Mouse (Mus musculus): ENCODE measurements around the gene Zfp36l2. TPM values are rescaled to one million over a fixed set of nuclear protein-coding genes. Genes with fewer than 3 reads are reported as not detected.
A peak's percentile ranks its signal among the peaks of the same experiment; 100 is the strongest.

Zfp36l2 gene
- polyA plus RNA-seq, 1 experiment from 2014 or later: 13.4 TPM

DNA sequence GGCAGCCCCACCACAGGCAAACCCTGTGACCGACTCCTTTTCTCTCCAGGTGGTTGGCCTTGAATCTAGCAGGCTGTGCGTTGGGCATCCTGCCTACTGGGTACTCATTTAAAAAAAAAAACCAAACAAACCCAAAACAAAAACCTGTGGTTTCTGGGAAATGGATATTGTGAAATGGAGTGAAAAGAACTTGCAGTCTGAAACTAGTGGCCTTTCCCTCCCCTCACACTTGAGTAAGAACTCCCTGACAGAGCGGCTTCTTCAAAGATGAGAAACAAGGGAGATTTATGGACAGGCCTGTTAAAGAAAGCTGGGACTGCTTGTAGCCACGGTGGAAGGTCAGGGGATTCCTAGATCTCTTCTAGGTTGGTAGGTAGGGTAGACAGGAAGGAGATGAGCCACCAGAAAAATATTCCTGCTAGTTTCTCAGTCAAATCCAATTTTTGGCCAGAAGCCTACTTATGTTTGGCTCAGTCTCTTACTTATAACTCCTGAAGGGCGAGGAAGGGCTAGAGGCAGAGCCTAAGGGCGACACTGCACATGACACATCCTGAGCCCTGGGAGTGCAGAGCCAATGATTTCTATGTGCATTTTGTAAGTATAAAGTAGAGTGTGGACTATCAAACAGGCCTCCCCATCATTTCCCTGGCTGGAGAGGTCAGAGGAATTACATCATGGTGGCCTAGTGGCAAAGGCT is 27.7 kb upstream of the Zfp36l2 start:
- no peak for DNase-seq (ENCODE audit: low spot score)
- WGBS: 68% methylated on average over 6 of the region's 6 CpGs
- peaks cover 37% of the 10 kb centered on the region for H3K36me3 ChIP-seq
- no peaks in the 10 kb centered on the region for H3K27me3 ChIP-seq (ENCODE audit: low read depth, poor library complexity, severe bottlenecking)
- H3K27ac ChIP-seq: no peak overlapping the region
- no peak overlapping the region for H3K4me3 ChIP-seq
- no peaks in the 10 kb centered on the region for H3K9me3 ChIP-seq (replicated peaks)
- peaks cover 4% of the 10 kb centered on the region; the same call in 1 of the 2 replicates for H3K4me1 ChIP-seq

GRCm38 (mm10) chr17:84213464-84213863 is 25.7 kb upstream of the Zfp36l2 start:
- peaks cover 19% of the 10 kb centered on the region for H3K36me3 ChIP-seq
- H3K27me3 ChIP-seq (ENCODE audit: low read depth, poor library complexity, severe bottlenecking): no peaks in the 10 kb centered on the region
- H3K4me3 ChIP-seq: no peak overlapping the region
- 83% methylated on average over 3 of the region's 3 CpGs for WGBS
- H3K9me3 ChIP-seq (replicated peaks): no peaks in the 10 kb centered on the region
- H3K27ac ChIP-seq: no peak overlapping the region
- no peak for DNase-seq (ENCODE audit: low spot score)
- peaks cover 4% of the 10 kb centered on the region; the same call in 1 of the 2 replicates for H3K4me1 ChIP-seq

DNA sequence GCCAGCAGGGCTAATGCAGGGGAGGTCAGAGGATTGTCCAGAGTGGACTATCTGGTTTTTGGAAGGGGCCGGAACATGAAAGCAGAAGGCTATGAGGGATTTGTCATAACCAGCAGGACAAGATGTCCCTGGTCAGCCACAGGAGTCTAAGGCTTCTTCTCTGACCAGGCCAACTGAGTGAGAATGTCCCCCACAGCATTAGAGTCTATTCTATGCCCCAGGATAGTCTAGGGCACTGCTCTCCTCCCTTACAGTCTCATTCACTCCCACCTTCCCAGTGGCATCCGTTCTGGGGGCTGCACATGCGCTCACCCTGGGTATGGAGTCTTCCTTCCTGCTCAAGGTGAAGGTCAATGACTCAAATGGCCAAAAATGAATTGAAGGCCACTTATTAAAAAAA is 19.9 kb upstream of the Zfp36l2 start:
- H3K9me3 ChIP-seq (replicated peaks): no peaks in the 10 kb centered on the region
- WGBS: 94% methylated on average over 3 of the region's 3 CpGs
- DNase-seq (ENCODE audit: low spot score): no peak
- H3K27ac ChIP-seq: no peak overlapping the region
- no peak overlapping the region for H3K4me3 ChIP-seq
- peaks cover 15% of the 10 kb centered on the region for H3K4me1 ChIP-seq
- no peaks in the 10 kb centered on the region for H3K27me3 ChIP-seq (ENCODE audit: low read depth, poor library complexity, severe bottlenecking)
- peaks cover 34% of the 10 kb centered on the region for H3K36me3 ChIP-seq

DNA sequence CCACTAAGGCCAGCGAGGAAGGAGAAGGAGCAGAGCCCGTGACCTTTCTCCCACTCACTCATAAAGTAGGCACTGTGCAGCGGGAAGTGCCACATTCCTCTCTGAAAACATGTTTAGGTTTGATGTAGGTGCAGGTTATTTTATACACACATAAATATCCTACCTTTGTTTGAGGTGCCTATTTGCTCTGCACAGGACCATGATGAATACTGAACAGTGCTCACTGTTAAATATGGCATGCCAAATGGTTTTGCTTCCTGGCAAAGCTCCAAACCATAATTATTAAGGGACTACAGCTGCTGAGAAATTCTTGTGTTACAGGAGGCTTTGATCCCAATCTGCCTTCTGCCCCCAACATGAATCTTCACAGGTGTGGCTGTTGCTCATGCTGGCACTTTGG is 18.5 kb upstream of the Zfp36l2 start:
- Histone ChIP-seq H3K4me3 (no peak overlapping the region), H3K4me1 (peaks cover 15% of the 10 kb centered on the region), H3K9me3 (replicated peaks) (no peaks in the 10 kb centered on the region), H3K27me3 (ENCODE audit: low read depth, poor library complexity, severe bottlenecking) (no peaks in the 10 kb centered on the region), H3K27ac (peak overlapping the region; percentile 37; the same call in 1 of the 2 replicates), H3K36me3 (peaks cover 30% of the 10 kb centered on the region)
- no peak for DNase-seq (ENCODE audit: low spot score)
- 88% methylated on average over 3 of the region's 3 CpGs for WGBS

DNA sequence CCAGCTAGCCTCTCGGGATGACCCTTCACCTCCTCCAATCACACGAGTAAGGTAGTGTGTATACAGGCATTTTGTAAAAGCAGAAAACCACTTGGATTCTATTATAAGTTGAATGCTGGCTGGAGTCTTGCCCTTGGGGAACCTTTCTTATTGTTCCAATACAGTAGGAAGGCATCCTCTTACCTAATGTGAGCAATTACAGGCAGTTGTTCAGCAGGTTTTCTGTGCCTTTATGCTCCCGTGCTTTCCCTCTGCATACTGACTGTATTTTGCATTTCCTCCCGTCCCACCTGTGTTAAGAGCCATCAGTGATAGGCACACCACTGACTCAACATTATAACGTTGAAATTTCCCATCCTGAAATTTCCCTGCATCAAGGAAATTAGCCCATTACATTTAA is 17.2 kb upstream of the Zfp36l2 start:
- Histone ChIP-seq H3K4me3 (no peak overlapping the region), H3K27ac (no peak overlapping the region), H3K9me3 (replicated peaks) (no peaks in the 10 kb centered on the region), H3K4me1 (peaks cover 15% of the 10 kb centered on the region), H3K27me3 (ENCODE audit: low read depth, poor library complexity, severe bottlenecking) (no peaks in the 10 kb centered on the region), H3K36me3 (peaks cover 34% of the 10 kb centered on the region)
- no peak for DNase-seq (ENCODE audit: low spot score)
- 80% methylated on average over 5 of the region's 5 CpGs for WGBS

DNA sequence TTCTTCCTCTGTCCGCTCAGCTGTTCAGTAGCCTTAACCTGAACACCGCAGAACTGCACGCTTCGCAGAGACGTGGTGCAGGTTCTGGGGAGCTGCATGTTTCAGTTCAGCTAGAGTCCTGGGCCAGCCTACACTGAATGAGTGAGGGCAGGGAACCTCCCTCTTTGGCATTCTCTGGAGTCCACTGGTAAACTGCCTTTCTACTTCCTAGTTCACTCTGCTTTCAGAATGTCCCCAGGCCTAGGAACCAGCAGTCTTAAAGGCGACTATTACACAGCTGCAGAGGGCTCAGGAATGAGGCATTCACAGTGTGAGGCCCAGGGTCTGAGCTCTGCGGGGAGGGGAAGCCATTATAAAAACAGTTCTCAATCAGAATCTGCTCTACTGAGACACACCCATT is 15.6 kb upstream of the Zfp36l2 start:
- Histone ChIP-seq H3K27ac (peak overlapping the region; percentile 69), H3K36me3 (peaks cover 39% of the 10 kb centered on the region), H3K27me3 (ENCODE audit: low read depth, poor library complexity, severe bottlenecking) (no peaks in the 10 kb centered on the region), H3K9me3 (replicated peaks) (no peaks in the 10 kb centered on the region), H3K4me3 (no peak overlapping the region), H3K4me1 (peaks cover 18% of the 10 kb centered on the region)
- 78% methylated on average over 7 of the region's 7 CpGs for WGBS
- DNase-seq (ENCODE audit: low spot score): no peak

DNA sequence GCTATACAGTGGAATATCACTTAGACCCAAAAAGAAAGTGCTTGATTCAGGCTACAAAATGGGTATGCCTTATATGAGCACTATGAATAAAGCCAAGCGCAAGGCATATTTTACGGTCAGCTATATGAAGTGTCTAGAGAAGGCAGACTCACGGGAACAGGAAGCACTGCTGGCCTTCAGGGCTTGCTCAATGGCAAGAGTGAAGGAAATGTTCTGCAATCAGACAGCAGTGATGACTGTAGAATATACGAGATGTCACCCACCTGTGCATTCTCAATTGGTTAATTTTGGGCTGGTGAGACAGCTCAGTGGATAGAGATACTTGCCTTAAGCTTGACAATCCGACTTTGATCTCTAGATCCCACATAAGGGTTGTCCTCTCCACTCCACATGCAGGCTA is 13.4 kb upstream of the Zfp36l2 start:
- peaks cover 31% of the 10 kb centered on the region for H3K4me1 ChIP-seq
- no peak overlapping the region for H3K27ac ChIP-seq
- 90% methylated on average over 5 of the region's 5 CpGs for WGBS
- peaks cover 27% of the 10 kb centered on the region for H3K36me3 ChIP-seq
- no peaks in the 10 kb centered on the region for H3K9me3 ChIP-seq (replicated peaks)
- no peak overlapping the region for H3K4me3 ChIP-seq
- no peak for DNase-seq (ENCODE audit: low spot score)
- H3K27me3 ChIP-seq (ENCODE audit: low read depth, poor library complexity, severe bottlenecking): no peaks in the 10 kb centered on the region

DNA sequence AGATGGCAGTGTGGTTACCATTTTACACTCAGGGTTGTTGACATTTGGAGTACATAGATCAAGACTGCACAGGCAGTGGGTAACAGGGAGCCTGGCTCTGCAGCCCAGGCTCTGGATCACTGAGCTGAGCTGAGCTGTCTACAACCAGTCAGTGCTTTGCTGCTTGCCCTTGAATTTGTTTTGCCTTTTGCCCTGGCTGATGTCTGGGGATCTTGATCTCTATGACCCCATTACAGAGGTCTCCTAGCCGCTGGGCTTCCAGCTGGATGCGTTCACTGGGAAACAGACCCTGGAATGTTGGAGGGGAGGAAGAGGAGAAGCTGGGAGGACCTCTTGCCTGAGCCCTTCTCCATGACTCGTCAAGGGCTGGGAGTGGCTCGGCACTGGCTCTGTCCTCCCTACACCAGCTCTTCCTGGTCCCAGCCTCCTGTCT is 10.2 kb upstream of the Zfp36l2 start:
- H3K4me1 ChIP-seq: peaks cover 26% of the 10 kb centered on the region
- H3K9me3 ChIP-seq (replicated peaks): no peaks in the 10 kb centered on the region
- DNase-seq (ENCODE audit: low spot score): no peak
- no peak overlapping the region for H3K4me3 ChIP-seq
- peaks cover 11% of the 10 kb centered on the region for H3K36me3 ChIP-seq
- H3K27ac ChIP-seq: peak overlapping the region; percentile 37; the same call in 1 of the 2 replicates
- 58% methylated on average over 4 of the region's 4 CpGs for WGBS
- no peaks in the 10 kb centered on the region for H3K27me3 ChIP-seq (ENCODE audit: low read depth, poor library complexity, severe bottlenecking)

DNA sequence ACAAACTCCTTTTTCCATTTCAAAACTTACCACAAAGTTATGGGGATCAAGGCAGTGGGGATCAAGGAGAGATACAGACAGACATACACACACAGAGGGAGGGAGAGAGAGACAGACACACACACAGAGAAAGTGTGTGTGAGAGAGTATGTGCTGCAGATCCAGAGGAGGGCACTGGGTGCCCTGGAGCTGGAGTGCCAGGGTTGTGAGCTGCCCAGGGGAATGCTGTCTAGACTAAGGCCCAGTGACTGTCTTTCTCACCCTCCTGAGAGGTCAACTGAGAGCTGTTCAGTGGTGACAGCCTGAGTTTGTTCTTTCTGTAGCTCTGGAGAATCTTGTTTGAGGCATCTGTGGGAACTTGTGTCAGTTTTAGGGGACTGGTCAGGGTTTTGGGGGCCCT is 8.6 kb upstream of the Zfp36l2 start:
- H3K4me3 ChIP-seq: no peak overlapping the region
- H3K4me1 ChIP-seq: peaks cover 31% of the 10 kb centered on the region
- H3K9me3 ChIP-seq (replicated peaks): no peaks in the 10 kb centered on the region
- no peak for DNase-seq (ENCODE audit: low spot score)
- H3K36me3 ChIP-seq: peaks cover 21% of the 10 kb centered on the region
- H3K27ac ChIP-seq: 0 out of 2 replicates have a peak overlapping the region, but pooled peaks have one; percentile 16
- no peaks in the 10 kb centered on the region for H3K27me3 ChIP-seq (ENCODE audit: low read depth, poor library complexity, severe bottlenecking)

DNA sequence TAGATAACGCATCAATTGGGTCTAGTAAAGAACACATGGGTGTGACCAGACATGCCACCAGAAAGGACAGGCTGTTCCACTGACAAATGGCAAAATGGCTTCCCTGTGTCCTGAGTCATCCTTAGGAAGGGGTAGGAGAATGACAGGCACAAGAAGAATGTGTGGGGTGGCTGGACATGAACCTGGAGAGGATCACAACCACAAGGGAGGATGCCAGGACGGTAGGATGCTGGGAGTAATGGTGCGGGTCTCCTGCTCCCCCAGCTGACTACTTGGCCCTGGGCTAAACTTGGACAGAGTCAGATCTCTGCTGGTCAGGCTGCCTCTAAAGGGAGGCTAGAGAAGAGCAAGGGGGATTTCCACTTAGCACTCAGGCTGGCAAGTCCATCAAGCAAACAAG is 8.1 kb upstream of the Zfp36l2 start:
- peak overlapping the region; percentile 16; the same call in 1 of the 2 replicates for H3K27ac ChIP-seq
- WGBS: 82% methylated on average over 3 of the region's 3 CpGs
- H3K4me1 ChIP-seq: peaks cover 31% of the 10 kb centered on the region

DNA sequence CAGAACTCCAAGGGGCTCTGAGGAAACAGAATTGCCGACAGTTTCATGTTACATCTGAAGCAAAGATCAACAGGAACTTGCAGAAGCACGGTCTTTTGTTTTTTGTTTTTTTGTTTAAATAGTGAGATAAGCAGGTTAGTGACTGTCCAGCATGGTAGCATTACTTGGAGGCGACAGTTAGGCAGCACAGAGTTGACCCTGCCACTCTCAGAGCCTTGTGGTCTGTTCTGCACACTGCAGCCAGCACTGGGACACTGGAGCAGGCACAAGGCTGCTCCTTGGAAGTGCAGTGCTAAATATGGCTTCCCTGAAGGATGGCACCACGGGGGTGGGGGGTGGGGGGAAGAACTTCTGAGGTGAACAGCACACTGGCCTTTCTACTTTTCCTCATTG is 7.3 kb upstream of the Zfp36l2 start:
- Histone ChIP-seq H3K27ac (no peak overlapping the region), H3K27me3 (ENCODE audit: low read depth, poor library complexity, severe bottlenecking) (no peaks in the 10 kb centered on the region), H3K4me3 (no peak overlapping the region), H3K4me1 (peaks cover 39% of the 10 kb centered on the region), H3K36me3 (peaks cover 16% of the 10 kb centered on the region), H3K9me3 (replicated peaks) (no peaks in the 10 kb centered on the region)
- no peak for DNase-seq (ENCODE audit: low spot score)
- WGBS: 59% methylated on average over 4 of the region's 4 CpGs

More for the DNA sequence above, 8.1 kb upstream of the Zfp36l2 start:
- H3K4me3 ChIP-seq: no peak overlapping the region
- no peaks in the 10 kb centered on the region for H3K27me3 ChIP-seq (ENCODE audit: low read depth, poor library complexity, severe bottlenecking)
- no peaks in the 10 kb centered on the region for H3K9me3 ChIP-seq (replicated peaks)
- H3K36me3 ChIP-seq: peaks cover 17% of the 10 kb centered on the region
- no peak for DNase-seq (ENCODE audit: low spot score)

DNA sequence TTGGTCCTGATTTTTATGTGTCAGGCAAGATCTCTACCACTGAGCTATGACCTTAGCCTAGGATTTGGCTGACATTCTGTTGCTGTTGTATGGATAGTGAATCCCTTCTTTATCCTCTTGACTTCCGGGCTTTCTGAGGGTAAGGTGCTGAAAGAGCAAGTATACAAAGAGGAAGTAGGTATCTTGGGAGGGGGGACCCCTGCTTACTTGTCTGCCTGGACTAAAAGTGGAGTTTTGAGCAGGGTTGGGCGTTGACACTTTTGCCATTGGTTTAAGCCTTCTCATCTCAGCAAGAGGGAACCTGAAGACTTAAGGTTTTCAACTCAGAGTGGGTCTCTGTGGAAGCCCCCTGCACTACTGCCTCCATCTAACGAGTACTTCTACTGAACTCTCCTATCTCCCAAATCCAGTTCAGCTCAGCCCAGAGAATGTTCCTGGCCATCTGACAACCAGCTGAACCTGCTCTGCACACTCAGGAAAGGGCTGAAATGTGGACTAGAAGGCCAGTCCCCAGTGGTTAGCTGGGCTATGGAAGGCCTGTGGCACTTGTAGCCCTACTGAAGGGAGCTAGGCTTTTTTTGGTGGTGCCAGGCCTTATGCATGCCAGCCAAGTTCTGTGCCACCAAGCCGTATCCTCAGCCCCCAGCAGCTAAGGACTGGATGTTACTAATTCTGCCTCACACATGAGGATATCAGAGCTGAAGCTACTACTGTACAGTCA is 6.7 kb upstream of the Zfp36l2 start:
- no peak for DNase-seq (ENCODE audit: low spot score)
- Histone ChIP-seq H3K4me1 (peaks cover 43% of the 10 kb centered on the region), H3K27ac (no peak overlapping the region), H3K27me3 (ENCODE audit: low read depth, poor library complexity, severe bottlenecking) (no peaks in the 10 kb centered on the region), H3K36me3 (peaks cover 10% of the 10 kb centered on the region), H3K4me3 (no peak overlapping the region), H3K9me3 (replicated peaks) (no peaks in the 10 kb centered on the region)
- 92% methylated on average over 4 of the region's 4 CpGs for WGBS

DNA sequence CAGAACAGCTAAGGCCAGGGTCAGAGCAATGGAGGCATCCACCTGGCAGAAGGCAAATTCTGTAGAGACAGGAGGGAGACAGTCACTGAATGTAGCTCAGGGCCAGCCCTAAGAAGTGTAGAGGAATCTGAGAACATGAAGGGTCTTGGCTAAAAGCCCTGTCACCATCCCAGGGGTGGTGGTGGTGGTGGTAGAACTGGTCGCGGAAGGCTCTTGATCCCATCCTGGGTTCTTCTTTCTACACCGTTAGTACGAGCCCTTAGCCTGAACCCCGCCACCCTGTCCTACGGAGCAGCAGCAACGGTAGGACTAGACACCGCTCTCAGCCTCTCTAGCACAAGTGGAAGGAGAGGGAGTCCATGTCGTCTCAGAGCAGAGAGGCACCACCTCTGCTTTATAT is 5.7 kb upstream of the Zfp36l2 start:
- Histone ChIP-seq H3K4me3 (no peak overlapping the region), H3K4me1 (peaks cover 52% of the 10 kb centered on the region), H3K27ac (no peak overlapping the region), H3K36me3 (peaks cover 10% of the 10 kb centered on the region), H3K27me3 (ENCODE audit: low read depth, poor library complexity, severe bottlenecking) (no peaks in the 10 kb centered on the region), H3K9me3 (replicated peaks) (no peaks in the 10 kb centered on the region)
- 95% methylated on average over 9 of the region's 9 CpGs for WGBS
- DNase-seq (ENCODE audit: low spot score): no peak
